Mouse (Mus musculus) embryonic facial prominence, embryonic 11.5 days (tissue): Measurements from ENCODE around the gene Smarcd2. TPM values are rescaled to one million over a fixed set of nuclear protein-coding genes. Genes with fewer than 3 reads are reported as not detected.

ENCODE experiments used
- ATAC-seq: fragments of 200-750 bp; cut with Nextera tagmentation; replicated peaks from 2 replicates; pipeline ENCODE4 v1.8.0; 2017; ENCODE audit warnings: low read depth; ENCODE audit not compliant: insufficient number of reproducible peaks, low FRiP score, low TSS enrichment
- DNase-seq: peaks from one replicate; pipeline ENCODE4 v3.0.0-alpha.2; 2015; ENCODE audit warnings: low spot score
- H3K27ac ChIP-seq: fragments of 300-500 bp; sonication (generic); replicated peaks from 2 replicates; pipeline ENCODE4 v1.5.1; 2014; ENCODE audit warnings: mild to moderate bottlenecking, low read depth, low read length, control low read depth
- H3K27me3 ChIP-seq: fragments of 300-500 bp; sonication (generic); 2 replicates; pipeline ENCODE4 v1.6.1; 2014; ENCODE audit warnings: mild to moderate bottlenecking, low read length, moderate library complexity, mixed read lengths; ENCODE audit not compliant: control insufficient read depth, insufficient read depth
- H3K36me3 ChIP-seq: fragments of 300-500 bp; sonication (generic); replicated peaks from 2 replicates; pipeline ENCODE4 v1.6.1; 2014; ENCODE audit warnings: low read depth, mild to moderate bottlenecking, low read length, moderate library complexity, mixed read lengths; ENCODE audit not compliant: control insufficient read depth, insufficient read depth
- H3K4me1 ChIP-seq: fragments of 300-500 bp; sonication (generic); 2 replicates; pipeline ENCODE4 v1.6.1; 2014; ENCODE audit warnings: low read length, mixed read lengths; ENCODE audit not compliant: control insufficient read depth, insufficient read depth
- H3K4me2 ChIP-seq: fragments of 300-500 bp; sonication (generic); 2 replicates; pipeline ENCODE4 v1.6.1; 2014; ENCODE audit warnings: low read depth, mild to moderate bottlenecking, control low read depth, low read length, moderate library complexity
- H3K4me3 ChIP-seq: fragments of 300-500 bp; sonication (generic); 2 replicates; pipeline ENCODE4 v1.5.1; 2014; ENCODE audit warnings: low read depth, low read length, control low read depth
- H3K9ac ChIP-seq: fragments of 300-500 bp; sonication (generic); replicated peaks from 2 replicates; pipeline ENCODE4 v1.6.1; 2014; ENCODE audit warnings: mild to moderate bottlenecking, control low read depth, low read length
- H3K9me3 ChIP-seq: fragments of 300-500 bp; sonication (generic); replicated peaks from 2 replicates; pipeline ENCODE4 v1.6.1; 2016; ENCODE audit warnings: mild to moderate bottlenecking, low read length, inconsistent platforms, mixed read lengths; ENCODE audit not compliant: control insufficient read depth
- WGBS: fragments of 180-500 bp; shearing (Covaris S2); extraction: QIAGEN DNeasy Blood & Tissue Kit; methylation state at CpG from one replicate; pipeline ENCODE4 v1.1.7; 2014; 5-methylcytosine and 5-hydroxymethylcytosine counted together
- polyA plus RNA-seq: library from polyadenylated mRNA; unstranded; fragments of >200 nt; fragmentation: Nextera tagmentation; extraction: Ambion mirVana; gene quantifications from 2 replicates; pipeline ENCODE4 v1.2.1, GENCODE M21; 2014

Gene Smarcd2
- polyA plus RNA-seq, 1 experiment from 2014 or later, result 60.6 TPM

DNA sequence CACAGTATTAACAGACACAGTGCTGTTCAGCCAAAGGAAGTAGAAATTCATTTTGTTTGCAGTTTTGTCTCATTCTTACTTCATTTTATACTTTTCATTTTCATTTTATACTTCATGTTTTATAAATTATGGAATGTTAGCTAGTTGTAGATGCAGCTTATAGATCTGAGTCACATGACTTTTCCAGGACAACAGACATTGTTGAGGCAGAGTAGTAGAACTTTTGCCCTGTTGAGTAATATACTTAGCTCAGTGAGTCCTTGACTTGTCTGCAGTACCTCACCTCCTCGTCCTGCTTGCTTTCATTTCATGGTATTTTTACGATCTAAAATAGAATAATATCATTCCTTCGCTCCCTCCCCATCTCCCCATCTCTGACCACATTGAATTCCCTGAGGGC is 52.2 kb downstream of the Smarcd2 start:
- H3K9me3 ChIP-seq, result no peaks in the 10 kb centered on the region
- no peaks in the 10 kb centered on the region for H3K4me1 ChIP-seq
- 92% methylated on average over 3 of the region's 3 CpGs for WGBS
- no peak for ATAC-seq
- H3K4me2 ChIP-seq, result no peak overlapping the region
- DNase-seq, result no peak
- no peak overlapping the region for H3K4me3 ChIP-seq
- H3K27ac ChIP-seq, result no peak overlapping the region
- H3K27me3 ChIP-seq, result no peaks in the 10 kb centered on the region
- no peaks in the 10 kb centered on the region for H3K36me3 ChIP-seq
- no peak overlapping the region for H3K9ac ChIP-seq

DNA sequence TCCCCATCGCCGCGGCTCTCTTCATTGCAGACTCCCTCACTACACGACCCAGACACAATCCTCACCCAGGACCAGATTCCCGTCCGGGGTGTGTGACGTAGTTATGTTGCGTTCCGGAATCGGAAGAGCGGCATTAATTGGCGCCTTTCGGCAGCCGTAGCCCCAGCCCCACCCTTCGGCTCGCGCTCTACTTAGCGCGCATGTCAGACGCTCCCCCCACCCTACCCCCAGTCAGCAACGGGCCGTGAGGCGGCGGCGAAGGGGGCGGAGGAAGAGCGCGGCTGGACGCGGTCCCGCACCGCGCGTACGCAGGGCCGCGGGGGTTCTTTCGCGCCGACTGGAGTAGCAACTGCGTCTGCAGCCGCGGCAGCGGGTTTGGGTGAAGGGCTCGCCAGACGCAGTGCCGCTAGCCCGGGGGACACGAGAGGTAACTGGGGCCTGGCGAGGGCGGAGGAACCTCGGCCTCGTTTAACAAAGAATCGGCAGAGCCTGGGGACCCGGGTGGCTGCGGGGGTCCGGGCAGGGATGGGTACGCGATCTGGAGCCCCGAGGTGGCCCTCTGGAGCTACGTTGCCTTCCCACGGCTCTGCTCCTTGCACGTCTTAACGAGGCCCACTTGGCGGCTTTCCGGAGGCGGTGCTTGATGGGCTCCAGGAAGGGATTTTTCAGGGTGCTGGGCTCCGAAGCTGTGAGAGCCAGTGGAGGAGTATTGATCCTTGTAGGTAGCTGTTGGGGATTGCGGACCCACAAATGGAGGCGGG is 55.9 kb downstream of the Smarcd2 start, which contains the start of gene Ddx42:
TSS of gene Ddx42 (plus strand) at position 197 of the 761 bp plus-strand sequence.
- DNase-seq (peak; percentile 98), ATAC-seq (peak; percentile 93)
- under 1% methylated on average over 69 of the region's 70 CpGs for WGBS
- H3K4me1 ChIP-seq, result no peaks in the 10 kb centered on the region
- H3K27ac ChIP-seq, result peak within 1 kb of the TSS; percentile 89
- H3K9ac ChIP-seq, result peak within 1 kb of the TSS; percentile 98
- peak within 1 kb of the TSS; percentile 97 for H3K4me3 ChIP-seq
- H3K36me3 ChIP-seq, result no peaks in the 10 kb centered on the region
- H3K9me3 ChIP-seq, result no peaks in the 10 kb centered on the region
- H3K4me2 ChIP-seq, result peak within 1 kb of the TSS; percentile 44
- no peaks in the 10 kb centered on the region for H3K27me3 ChIP-seq

- peak; percentile 98 for ATAC-seq
- under 1% methylated on average over 46 of the region's 46 CpGs for WGBS
- Histone ChIP-seq H3K4me2 (peak within 1 kb of the TSS; percentile 44), H3K4me3 (peak within 1 kb of the TSS; percentile 97), H3K27ac (peak within 1 kb of the TSS; percentile 89), H3K4me1 (no peaks in the 10 kb centered on the region), H3K9ac (peak within 1 kb of the TSS; percentile 98), H3K36me3 (peaks cover under 1% of the 10 kb centered on the region), H3K9me3 (no peaks in the 10 kb centered on the region), H3K27me3 (no peaks in the 10 kb centered on the region)
- DNase-seq, result peak; percentile 98
These were observed 56.6 kb downstream of the Smarcd2 start, which contains the start of gene Ccdc47 for GRCm38 (mm10) chr11:106215927-106216729. TSS of gene Ccdc47 (minus strand) at chr11:106216344.

GRCm38 (mm10) chr11:106215450-106215859 is 57.3 kb downstream of the Smarcd2 start:
- Histone ChIP-seq H3K36me3 (peaks cover 2% of the 10 kb centered on the region), H3K9ac (peak overlapping the region; percentile 98), H3K4me3 (peak overlapping the region; percentile 97), H3K9me3 (no peaks in the 10 kb centered on the region), H3K27ac (no peak overlapping the region), H3K4me1 (no peaks in the 10 kb centered on the region), H3K27me3 (no peaks in the 10 kb centered on the region), H3K4me2 (peak overlapping the region; percentile 44)
- WGBS, result 34% methylated on average over 7 of the region's 7 CpGs
- ATAC-seq (no peak), DNase-seq (no peak)

DNA sequence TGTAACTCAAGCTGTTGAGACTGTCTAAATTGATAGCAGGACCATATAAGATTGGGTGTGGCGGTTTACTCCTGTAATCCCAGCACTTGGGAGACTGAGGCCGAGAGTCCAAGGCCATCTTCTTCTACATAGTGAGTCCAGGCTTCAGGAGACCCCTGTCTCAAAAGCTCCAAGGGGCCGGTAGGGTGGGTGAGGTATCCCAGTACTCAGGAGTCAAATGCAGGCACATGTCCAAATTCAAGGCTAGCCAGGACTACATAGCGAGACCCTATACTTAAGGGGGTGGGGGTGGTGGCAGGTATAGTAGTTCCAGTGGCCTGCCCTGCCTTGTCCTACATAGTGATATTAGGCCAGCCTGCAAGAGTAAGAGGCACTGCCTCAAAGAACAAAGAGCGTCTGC is 57.9 kb downstream of the Smarcd2 start:
- H3K27me3 ChIP-seq, result no peaks in the 10 kb centered on the region
- no peak overlapping the region for H3K9ac ChIP-seq
- no peak for DNase-seq
- 91% methylated on average over 5 of the region's 5 CpGs for WGBS
- no peak overlapping the region; the same call in 1 of the 2 replicates for H3K4me2 ChIP-seq
- peak overlapping the region; percentile 97; the same call in 1 of the 2 replicates for H3K4me3 ChIP-seq
- H3K36me3 ChIP-seq, result peaks cover 2% of the 10 kb centered on the region
- H3K4me1 ChIP-seq, result no peaks in the 10 kb centered on the region
- ATAC-seq, result no peak
- no peak overlapping the region for H3K27ac ChIP-seq
- no peaks in the 10 kb centered on the region for H3K9me3 ChIP-seq

Other genes with a start within 250 kb of the Smarcd2 start
- gene Dcaf7, start 236.1 kb downstream of the Smarcd2 start, polyA plus RNA-seq, result 59.9 and 68.6 TPM in 2 replicates
- 11.1 and 11.4 TPM in 2 replicates for gene Taco1, start 206.9 kb downstream of the Smarcd2 start, polyA plus RNA-seq
- gene Map3k3, start 188.4 kb downstream of the Smarcd2 start, polyA plus RNA-seq, result 15.7 and 16.8 TPM in 2 replicates
- 0.92 TPM in 1 of 2 replicates, not detected in the other for gene Gm10840, start 112.1 kb downstream of the Smarcd2 start, polyA plus RNA-seq
- gene Limd2, start 112.1 kb downstream of the Smarcd2 start, polyA plus RNA-seq, result 431 and 442 TPM in 2 replicates
- gene Strada, start 70.8 kb downstream of the Smarcd2 start, polyA plus RNA-seq, result 33.4 and 35.8 TPM in 2 replicates
- 65.3 and 70.5 TPM in 2 replicates for gene Ccdc47, start 56.6 kb downstream of the Smarcd2 start, polyA plus RNA-seq
- gene Ddx42, start 56.0 kb downstream of the Smarcd2 start, polyA plus RNA-seq, result 95.4 and 102 TPM in 2 replicates
- 76.2 and 80.5 TPM in 2 replicates for gene Ftsj3, start 16.9 kb downstream of the Smarcd2 start, polyA plus RNA-seq
- gene Psmc5, start 16.8 kb downstream of the Smarcd2 start, polyA plus RNA-seq, result 389 and 396 TPM in 2 replicates
- gene Tcam1, start 3.7 kb upstream of the Smarcd2 start, polyA plus RNA-seq, result 0.13 and 0.15 TPM in 2 replicates
- not detected in 2 replicates for gene Gh, start 28.9 kb upstream of the Smarcd2 start, polyA plus RNA-seq
- gene Cd79b, start 41.8 kb upstream of the Smarcd2 start, polyA plus RNA-seq, result 1.3 and 1.9 TPM in 2 replicates
- gene Scn4a, start 80.3 kb upstream of the Smarcd2 start, polyA plus RNA-seq, result 0.03 and 0.07 TPM in 2 replicates
- not detected in 2 replicates for gene Prr29, start 92.5 kb upstream of the Smarcd2 start, polyA plus RNA-seq
- gene Icam2, start 115.1 kb upstream of the Smarcd2 start, polyA plus RNA-seq, result 23.7 and 28.7 TPM in 2 replicates
- 3.0 and 3.8 TPM in 2 replicates for gene Ern1, start 214.9 kb upstream of the Smarcd2 start, polyA plus RNA-seq